ENCODE assay signal across 8 mouse cellular contexts in genomic region chr1:131962606-131963084, GRCm38 (mm10). TPM values are rescaled to one million over a fixed set of nuclear protein-coding genes. Genes with fewer than 3 reads are reported as not detected.
A peak's percentile ranks its signal among the peaks of the same experiment; 100 is the strongest.
DNase-seq lines count a peak whose midpoint lies in the region; ATAC-seq and TF ChIP-seq lines count a peak whose summit lies in the region.

Gene Slc45a3 (plus strand): TSS chr1:131962967.

- 0% methylated on average over 33 of the region's 35 CpGs for WGBS in forebrain, embryonic 14.5 days
- 1% methylated on average over 31 of the region's 35 CpGs for WGBS in intestine, postnatal 0 days
- WGBS in lung, adult 2 months, result 0% methylated on average over 24 of the region's 35 CpGs
- under 1% methylated on average over 35 of the region's 35 CpGs for WGBS in stomach, embryonic 15.5 days

- peaks cover 61% of the 10 kb centered on the region for H3K27me3 ChIP-seq in erythroblast, embryonic 14.5 days (ENCODE audit: control insufficient read depth)
- no peaks in the 10 kb centered on the region; the same call in 1 of the 2 replicates for H3K27me3 ChIP-seq in forebrain, embryonic 14.5 days (replicated peaks; ENCODE audit: control insufficient read depth, insufficient read depth, low read length)
- peaks cover 42% of the 10 kb centered on the region for H3K27me3 ChIP-seq in intestine, postnatal 0 days (replicated peaks; ENCODE audit: control insufficient read depth, insufficient read depth, low read length)
- H3K27me3 ChIP-seq in stomach, embryonic 15.5 days (replicated peaks), result peaks cover 21% of the 10 kb centered on the region

- ATAC-seq in erythroblast, adult 5-6 weeks (replicated peaks; ENCODE audit: low FRiP score, poor library complexity, severe bottlenecking), result no peak
- ATAC-seq in forebrain, embryonic 14.5 days, result peak; percentile 82
- peak; percentile 28 for ATAC-seq in intestine, postnatal 0 days
- ATAC-seq in stomach, embryonic 15.5 days (ENCODE audit: insufficient read depth, low FRiP score, low read depth), result peak; percentile 67

- no peak for TF ChIP-seq POLR2A in lung, adult 2 months (IDR thresholded peaks at IDR 0.05; ENCODE audit: borderline replicate concordance, extremely low read depth, low read depth, low read length)

- no peaks in the 10 kb centered on the region; the same call in 1 of the 2 replicates for H3K9me3 ChIP-seq in erythroblast, embryonic 14.5 days (ENCODE audit: control insufficient read depth, low read length)
- H3K9me3 ChIP-seq in forebrain, embryonic 14.5 days (replicated peaks; ENCODE audit: control insufficient read depth, low read length), result no peaks in the 10 kb centered on the region
- H3K9me3 ChIP-seq in intestine, postnatal 0 days (ENCODE audit: control insufficient read depth), result no peaks in the 10 kb centered on the region
- no peaks in the 10 kb centered on the region for H3K9me3 ChIP-seq in stomach, embryonic 15.5 days

- peak within 1 kb of the TSS; percentile 98 for H3K4me2 ChIP-seq in forebrain, embryonic 14.5 days (ENCODE audit: low read length)
- peak within 1 kb of the TSS; percentile 100 for H3K4me2 ChIP-seq in intestine, postnatal 0 days (replicated peaks; ENCODE audit: low read depth)
- peak within 1 kb of the TSS; percentile 99 for H3K4me2 ChIP-seq in stomach, embryonic 15.5 days

- peaks cover 4% of the 10 kb centered on the region for H3K4me1 ChIP-seq in erythroblast, embryonic 14.5 days (ENCODE audit: control insufficient read depth)
- peaks cover 3% of the 10 kb centered on the region for H3K4me1 ChIP-seq in forebrain, embryonic 14.5 days (ENCODE audit: control insufficient read depth, insufficient read depth, low read length)
- H3K4me1 ChIP-seq in intestine, postnatal 0 days (replicated peaks; ENCODE audit: control insufficient read depth, insufficient read depth, low read length), result no peaks in the 10 kb centered on the region
- peaks cover 7% of the 10 kb centered on the region for H3K4me1 ChIP-seq in lung, adult 2 months (ENCODE audit: control insufficient read depth, insufficient read depth, low read length)
- H3K4me1 ChIP-seq in stomach, embryonic 15.5 days, result peaks cover 7% of the 10 kb centered on the region

- H3K4me3 ChIP-seq in erythroblast, embryonic 14.5 days (replicated peaks), result peak within 1 kb of the TSS; percentile 57
- peak within 1 kb of the TSS; percentile 81 for H3K4me3 ChIP-seq in forebrain, embryonic 14.5 days (ENCODE audit: low read depth, low read length)
- peak within 1 kb of the TSS; percentile 68 for H3K4me3 ChIP-seq in intestine, postnatal 0 days (ENCODE audit: low read depth, low read length)
- peak within 1 kb of the TSS; percentile 56 for H3K4me3 ChIP-seq in lung, adult 2 months (replicated peaks; ENCODE audit: extremely low read depth, low read depth, low read length)
- peak within 1 kb of the TSS; percentile 73 for H3K4me3 ChIP-seq in stomach, embryonic 15.5 days (replicated peaks)

- H3K36me3 ChIP-seq in erythroblast, embryonic 14.5 days (ENCODE audit: control insufficient read depth), result no peaks in the 10 kb centered on the region
- H3K36me3 ChIP-seq in forebrain, embryonic 14.5 days (ENCODE audit: control insufficient read depth, insufficient read depth, low read length), result no peaks in the 10 kb centered on the region
- no peaks in the 10 kb centered on the region for H3K36me3 ChIP-seq in intestine, postnatal 0 days (ENCODE audit: control insufficient read depth, insufficient read depth)
- no peaks in the 10 kb centered on the region for H3K36me3 ChIP-seq in stomach, embryonic 15.5 days

- no peak for TF ChIP-seq CTCF in intestine, postnatal 0 days (IDR thresholded peaks at IDR 0.05; ENCODE audit: low read depth)
- no peak for TF ChIP-seq CTCF in lung, adult 2 months (IDR thresholded peaks at IDR 0.05; ENCODE audit: insufficient read depth, low read length)

- peak; percentile 75 to 87 for DNase-seq in adrenal gland, adult (ENCODE audit: inconsistent age in 2 of 2, low spot score in 1 of 2)
- DNase-seq in forebrain, embryonic 14.5 days (ENCODE audit: low spot score), result peak; percentile 59
- DNase-seq in lung, adult 2 months, result peak; percentile 51
- no peak for DNase-seq in spleen, adult 12 weeks (ENCODE audit: low spot score)

- H3K9ac ChIP-seq in forebrain, embryonic 14.5 days (ENCODE audit: low read length), result peak within 1 kb of the TSS; percentile 75
- H3K9ac ChIP-seq in intestine, postnatal 0 days (ENCODE audit: low read depth, low read length), result peak within 1 kb of the TSS; percentile 42
- H3K9ac ChIP-seq in stomach, embryonic 15.5 days, result peak within 1 kb of the TSS; percentile 41

- H3K27ac ChIP-seq in forebrain, embryonic 14.5 days (ENCODE audit: low read depth, low read length), result no peak within 1 kb of the TSS
- H3K27ac ChIP-seq in intestine, postnatal 0 days (ENCODE audit: low read depth, low read length), result no peak within 1 kb of the TSS
- no peak within 1 kb of the TSS for H3K27ac ChIP-seq in stomach, embryonic 15.5 days

RNA-seq across cellular contexts. Expression of gene Slc45a3, which starts in this region (rescaled TPM):
- 0.02 and 0.03 TPM in 2 replicates for polyA plus RNA-seq in erythroblast, embryonic 14.5 days (2012)
- total RNA-seq in erythroblast, adult 5-6 weeks (2015; ENCODE audit: low replicate concordance), result not detected in 2 replicates
- total RNA-seq in erythroblast, adult 5-6 weeks (2017; ENCODE audit: low replicate concordance), result 0.56 and 1.3 TPM in 2 replicates
- 1.5 and 1.8 TPM in 2 replicates for polyA plus RNA-seq in forebrain, embryonic 14.5 days (2014; fragmentation: Nextera tagmentation; extraction: Ambion mirVana)
- 2.5 and 2.7 TPM in 2 replicates for polyA plus RNA-seq in intestine, postnatal 0 days (2015; fragmentation: Nextera tagmentation; extraction: Ambion mirVana)
- polyA plus RNA-seq in lung, adult 2 months (2012; rRNA removed), result 14.0 and 14.2 TPM in 2 replicates
- 5.5 and 6.0 TPM in 2 replicates for polyA plus RNA-seq in stomach, embryonic 15.5 days (2015; fragmentation: Nextera tagmentation; extraction: Ambion mirVana)
